Comparison of ENCODE assay signal across 19 mouse cellular contexts in the genomic region with DNA sequence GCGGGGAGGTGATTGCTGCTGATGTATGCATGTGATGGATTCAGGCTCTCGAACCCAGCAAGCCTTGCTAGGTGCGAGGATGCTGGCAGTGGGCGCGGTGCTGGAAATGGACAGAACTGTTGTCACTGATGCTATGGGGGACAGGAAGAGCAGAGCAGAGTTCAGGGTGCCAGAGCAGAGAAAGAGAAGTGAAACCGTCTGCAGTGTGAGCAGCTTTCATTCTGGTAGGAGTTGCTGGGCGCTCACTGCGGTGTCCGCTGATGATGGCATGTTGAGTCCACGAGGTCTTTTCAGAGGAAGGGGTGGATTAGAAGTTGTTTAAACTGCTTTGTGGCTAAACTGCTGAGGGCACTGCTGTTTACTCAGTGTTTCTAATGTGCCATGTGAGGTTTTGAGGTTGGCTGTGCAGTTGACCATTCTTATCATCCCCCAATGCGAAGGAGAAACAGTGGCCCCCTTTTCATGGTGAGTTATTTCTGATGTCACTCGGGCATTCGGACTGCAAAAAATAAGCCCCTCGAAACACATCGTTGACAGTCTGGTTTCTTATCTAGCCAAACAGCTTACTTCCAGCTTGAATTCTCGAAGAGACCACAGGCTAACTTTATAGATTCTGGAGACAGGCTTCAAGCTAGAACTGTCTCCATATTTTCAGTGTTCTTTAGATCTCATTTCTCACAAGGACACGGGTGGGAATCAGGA. TPM values are rescaled to one million over a fixed set of nuclear protein-coding genes. Genes with fewer than 3 reads are reported as not detected.
DNase-seq lines count a peak whose midpoint lies in the region; ATAC-seq lines count a peak whose summit lies in the region.
"Had no signal": no experiment of that assay in that cellular context is flagged by ENCODE, and none has a peak within 500 bp of the region (broad histone marks: within the 10 kb centered on the region; RNA-seq: fewer than 3 reads in every experiment).

No protein-coding gene starts in this region.

- peak; percentile 15 for DNase-seq in testis, postnatal 14 days (ENCODE audit: low spot score)
- DNase-seq in testis, postnatal 10 days (ENCODE audit: low spot score), result no peak
- DNase-seq in splenic B cell, adult 2 months (ENCODE audit: low read depth, low spot score), result peak; percentile 81
- no peak for DNase-seq in kidney, adult 8-10 months
- DNase-seq in embryo, embryonic 10 days (ENCODE audit: low spot score), result no peak
- DNase-seq: adrenal gland, postnatal 10 days; cerebellum, postnatal 25 days; kidney, adult 2 months; lung, adult 18-20 months; right cerebral cortex, postnatal 4 days had no signal

- no peaks in the 10 kb centered on the region for H3K36me3 ChIP-seq in erythroblast, embryonic 14.5 days (ENCODE audit: control insufficient read depth)
- no peaks in the 10 kb centered on the region for H3K36me3 ChIP-seq in splenic B cell, adult 2 months (ENCODE audit: control insufficient read depth, insufficient read depth, low read length, poor library complexity, severe bottlenecking)
- H3K36me3 ChIP-seq: embryonic facial prominence, embryonic 12.5 days; midbrain, embryonic 10.5 days had no signal

- peak overlapping the region; percentile 29 for H3K4me3 ChIP-seq in erythroblast, embryonic 14.5 days (replicated peaks)
- H3K4me3 ChIP-seq: embryonic facial prominence, embryonic 12.5 days; midbrain, embryonic 10.5 days had no signal

- peaks cover 38% of the 10 kb centered on the region for H3K4me1 ChIP-seq in erythroblast, embryonic 14.5 days (ENCODE audit: control insufficient read depth)
- H3K4me1 ChIP-seq: embryonic facial prominence, embryonic 12.5 days had no signal

- no peak for ATAC-seq in erythroblast, adult 5-6 weeks (replicated peaks; ENCODE audit: low FRiP score, poor library complexity, severe bottlenecking)
- ATAC-seq in megakaryocyte-erythroid progenitor cell, adult 5-6 weeks (replicated peaks; ENCODE audit: low FRiP score, low TSS enrichment, poor library complexity, severe bottlenecking), result peak; percentile 24; the same call in 1 of the 2 replicates
- ATAC-seq: hindbrain, embryonic 16.5 days had no signal

- no peaks in the 10 kb centered on the region for H3K9me3 ChIP-seq in erythroblast, embryonic 14.5 days (ENCODE audit: control insufficient read depth, low read length)
- H3K9me3 ChIP-seq: embryonic facial prominence, embryonic 12.5 days; midbrain, embryonic 10.5 days had no signal

- H3K27me3 ChIP-seq in erythroblast, embryonic 14.5 days (ENCODE audit: control insufficient read depth), result no peaks in the 10 kb centered on the region
- H3K27me3 ChIP-seq in splenic B cell, adult 2 months (ENCODE audit: control insufficient read depth, insufficient read depth, low read length, poor library complexity, severe bottlenecking), result no peaks in the 10 kb centered on the region
- H3K27me3 ChIP-seq: embryonic facial prominence, embryonic 12.5 days had no signal

RNA-seq across cellular contexts. Expression of a gene that starts 46.6 kb away (rescaled TPM):
- polyA plus RNA-seq in erythroblast, embryonic 14.5 days (2012), result not detected in 2 replicates
- 1.3 and 1.9 TPM in 2 replicates for total RNA-seq in erythroblast, adult 5-6 weeks (2015; ENCODE audit: low replicate concordance)
- 2.2 and 4.5 TPM in 2 replicates for total RNA-seq in erythroblast, adult 5-6 weeks (2017; ENCODE audit: low replicate concordance)
- 0.83 and 2.6 TPM in 2 replicates for total RNA-seq in megakaryocyte-erythroid progenitor cell, adult 5-6 weeks (2014; fragmentation: Nextera tagmentation)
- 3.4 and 7.8 TPM in 2 replicates for total RNA-seq in megakaryocyte-erythroid progenitor cell, adult 5-6 weeks (2017)
- total RNA-seq: layer of hippocampus, adult 18-20 months; left cerebral cortex, postnatal 14 days had no signal
- polyA plus RNA-seq: testis, adult 2 months had no signal

RNA-seq across cellular contexts. Expression of a gene that starts 49.4 kb away (rescaled TPM):
- 0.02 TPM in 1 of 2 replicates, not detected in the other for polyA plus RNA-seq in erythroblast, embryonic 14.5 days (2012)
- 0.38 and 2.1 TPM in 2 replicates for total RNA-seq in erythroblast, adult 5-6 weeks (2015; ENCODE audit: low replicate concordance)
- 0.28 and 0.34 TPM in 2 replicates for total RNA-seq in erythroblast, adult 5-6 weeks (2017; ENCODE audit: low replicate concordance)
- total RNA-seq in megakaryocyte-erythroid progenitor cell, adult 5-6 weeks (2014; fragmentation: Nextera tagmentation), result 3.5 and 8.4 TPM in 2 replicates
- 4.5 and 5.4 TPM in 2 replicates for total RNA-seq in megakaryocyte-erythroid progenitor cell, adult 5-6 weeks (2017)

Comparison
In these comparisons a context has a peak if more than half of its experiments do, and no peak if none do; other contexts are left out.
1. DNase-seq: peak in testis, postnatal 14 days (single experiment) and splenic B cell, adult 2 months (single experiment); none in testis, postnatal 10 days (single experiment), kidney, adult 8-10 months (0 of 2) and embryo, embryonic 10 days (single experiment).